Mouse (Mus musculus): ENCODE results near the gene Rgsl1. TPM values are rescaled to one million over a fixed set of nuclear protein-coding genes. Genes with fewer than 3 reads are reported as not detected.

Rgsl1 gene
- polyA plus RNA-seq, 1 experiment from 2014 or later: 0.17 TPM

DNA sequence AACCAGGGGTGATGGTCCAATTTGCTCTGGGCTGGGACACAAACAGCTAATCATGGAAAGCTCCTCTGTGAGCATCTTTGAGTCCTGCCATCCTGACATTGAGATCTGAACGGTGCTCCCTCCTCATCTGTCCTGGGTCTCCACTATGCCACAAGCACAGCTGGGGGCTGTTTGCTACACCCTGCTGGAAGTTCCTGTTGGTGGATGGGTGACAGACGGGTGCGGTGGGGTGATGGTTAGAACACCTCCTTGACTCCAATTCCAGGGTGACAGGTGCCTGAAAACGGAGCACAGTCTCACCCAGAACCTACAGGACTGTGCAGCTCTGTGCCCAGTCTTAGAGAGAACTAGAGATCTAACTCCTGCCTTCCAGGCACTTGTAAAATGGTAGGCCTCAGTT is 109.1 kb downstream of the Rgsl1 start:
- H3K4me3 ChIP-seq: no peak overlapping the region
- H3K9ac ChIP-seq: no peak overlapping the region
- H3K4me1 ChIP-seq: peaks cover 49% of the 10 kb centered on the region
- no peaks in the 10 kb centered on the region for H3K27me3 ChIP-seq (replicated peaks)
- H3K9me3 ChIP-seq: no peaks in the 10 kb centered on the region
- whole genome bisulfite sequencing: 88% methylated on average over 4 of the region's 4 CpGs
- no peak overlapping the region for H3K4me2 ChIP-seq
- no peak overlapping the region for H3K27ac ChIP-seq
- H3K36me3 ChIP-seq (replicated peaks): no peaks in the 10 kb centered on the region
- ATAC-seq (replicated peaks): no peak

- peaks cover 37% of the 10 kb centered on the region for H3K4me1 ChIP-seq
- H3K36me3 ChIP-seq (replicated peaks): no peaks in the 10 kb centered on the region
- H3K9ac ChIP-seq: no peak overlapping the region
- no peak overlapping the region for H3K27ac ChIP-seq
- ATAC-seq (replicated peaks): no peak
- no peak overlapping the region for H3K4me3 ChIP-seq
- no peak overlapping the region for H3K4me2 ChIP-seq
- WGBS: 31% methylated on average over 9 of the region's 9 CpGs
- no peaks in the 10 kb centered on the region for H3K27me3 ChIP-seq (replicated peaks)
- H3K9me3 ChIP-seq: no peaks in the 10 kb centered on the region
Observed at GRCm38 (mm10) chr1:153733181-153733580, 110.8 kb downstream of the Rgsl1 start.

- H3K9me3 ChIP-seq: no peaks in the 10 kb centered on the region
- H3K4me2 ChIP-seq: no peak overlapping the region
- H3K9ac ChIP-seq: no peak overlapping the region
- ATAC-seq (replicated peaks): no peak
- H3K4me3 ChIP-seq: no peak overlapping the region
- peaks cover 12% of the 10 kb centered on the region for H3K4me1 ChIP-seq
- H3K27me3 ChIP-seq (replicated peaks): no peaks in the 10 kb centered on the region
- H3K27ac ChIP-seq: no peak overlapping the region
- WGBS: 51% methylated on average over 3 of the region's 3 CpGs
- no peaks in the 10 kb centered on the region for H3K36me3 ChIP-seq (replicated peaks)
Observed at GRCm38 (mm10) chr1:153730671-153731070, 113.3 kb downstream of the Rgsl1 start.

DNA sequence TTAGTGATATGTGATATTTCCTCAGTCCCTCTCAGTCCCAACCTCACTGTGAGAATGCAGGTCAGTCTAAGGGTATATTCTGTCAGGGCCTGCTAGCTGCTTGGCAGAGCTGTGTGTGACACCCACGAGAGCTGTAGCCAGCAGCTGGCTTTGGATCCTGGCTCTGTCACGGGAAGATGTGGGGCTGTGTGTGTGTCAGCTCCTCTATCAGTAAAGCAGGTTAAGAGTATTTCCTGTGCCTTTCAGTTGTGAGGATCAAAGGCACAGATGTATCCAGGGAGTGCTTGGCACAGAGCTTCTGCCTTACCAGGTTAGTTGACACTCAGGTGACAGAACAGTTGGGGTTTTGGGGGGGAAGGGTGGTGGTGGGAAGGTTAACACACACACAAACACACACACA is 114.1 kb downstream of the Rgsl1 start:
- H3K27ac ChIP-seq: 0 out of 2 replicates have a peak overlapping the region, but pooled peaks have one; percentile 12
- no peak for ATAC-seq (replicated peaks)
- peaks cover 12% of the 10 kb centered on the region for H3K4me1 ChIP-seq
- H3K27me3 ChIP-seq (replicated peaks): no peaks in the 10 kb centered on the region
- no peaks in the 10 kb centered on the region for H3K36me3 ChIP-seq (replicated peaks)
- H3K9ac ChIP-seq: no peak overlapping the region
- no peak overlapping the region for H3K4me3 ChIP-seq
- H3K4me2 ChIP-seq: no peak overlapping the region
- H3K9me3 ChIP-seq: no peaks in the 10 kb centered on the region
- WGBS: 61% methylated on average over 2 of the region's 2 CpGs

Other genes starting within 250 kb of the Rgsl1 start
- 42.0 and 46.9 TPM in 2 replicates for gene Rgs8, start 191.1 kb downstream of the Rgsl1 start, polyA plus RNA-seq (2015; fragmentation: Nextera tagmentation; extraction: Ambion mirVana)
- gene Rgs16, start 103.8 kb downstream of the Rgsl1 start, polyA plus RNA-seq (2015; fragmentation: Nextera tagmentation; extraction: Ambion mirVana): 20.7 and 24.0 TPM in 2 replicates
- gene Rnasel, start 94.7 kb downstream of the Rgsl1 start, polyA plus RNA-seq (2015; fragmentation: Nextera tagmentation; extraction: Ambion mirVana): 47.9 and 48.3 TPM in 2 replicates
- 0.65 and 0.69 TPM in 2 replicates for gene Teddm1b, start 30.2 kb upstream of the Rgsl1 start, polyA plus RNA-seq (2015; fragmentation: Nextera tagmentation; extraction: Ambion mirVana)
- gene Teddm1a, start 47.6 kb upstream of the Rgsl1 start, polyA plus RNA-seq (2015; fragmentation: Nextera tagmentation; extraction: Ambion mirVana): not detected in 2 replicates
- 174 and 190 TPM in 2 replicates for gene Glul, start 55.8 kb upstream of the Rgsl1 start, polyA plus RNA-seq (2015; fragmentation: Nextera tagmentation; extraction: Ambion mirVana)
- gene Teddm2, start 56.1 kb upstream of the Rgsl1 start, polyA plus RNA-seq (2015; fragmentation: Nextera tagmentation; extraction: Ambion mirVana): 1.4 and 1.7 TPM in 2 replicates